Mouse (Mus musculus) MEL-GATA-1-ER (cell line): ENCODE measurements around the gene Usp7.
"Not testable (repeated sequence)": the region's sequence is repeated elsewhere in the genome, so short reads cannot be mapped to it uniquely, and the experiment has no call there.

Experiments
- DNase-seq: peaks from one replicate; pipeline ENCODE4 v3.0.0-alpha.2; 2012; ENCODE audit warnings: low read depth; ENCODE audit errors: extremely low read depth

The Usp7 gene

GRCm38 (mm10) chr16:8752334-8752733 lies 39.8 kb downstream of the Usp7 start:
- DNase-seq: peak; percentile 68

GRCm38 (mm10) chr16:8751555-8752235 lies 40.4 kb downstream of the Usp7 start:
- no peak for DNase-seq

- no peak for DNase-seq
These were observed 43.2 kb downstream of the Usp7 start for GRCm38 (mm10) chr16:8748904-8749303.

- no peak for DNase-seq
These were observed 43.8 kb downstream of the Usp7 start for GRCm38 (mm10) chr16:8748175-8748846.

GRCm38 (mm10) chr16:8747772-8748171 lies 44.3 kb downstream of the Usp7 start:
- DNase-seq: peak; percentile 70

GRCm38 (mm10) chr16:8746509-8746908 lies 45.6 kb downstream of the Usp7 start:
- DNase-seq: no peak

- no peak for DNase-seq
These were observed 46.4 kb downstream of the Usp7 start for GRCm38 (mm10) chr16:8745751-8746150.

GRCm38 (mm10) chr16:8743989-8744388 lies 48.1 kb downstream of the Usp7 start:
- no peak for DNase-seq

GRCm38 (mm10) chr16:8741697-8742096 lies 50.4 kb downstream of the Usp7 start:
- DNase-seq: no peak

GRCm38 (mm10) chr16:8741110-8741509 lies 51.0 kb downstream of the Usp7 start:
- no peak for DNase-seq

GRCm38 (mm10) chr16:8738542-8739514 lies 53.3 kb downstream of the Usp7 start:
- no peak for DNase-seq

- no peak for DNase-seq
These were observed 54.2 kb downstream of the Usp7 start for GRCm38 (mm10) chr16:8737666-8738541.

- no peak for DNase-seq
These were observed 54.8 kb downstream of the Usp7 start for GRCm38 (mm10) chr16:8737341-8737665.

- no peak for DNase-seq
These were observed 55.4 kb downstream of the Usp7 start for GRCm38 (mm10) chr16:8736757-8737156.

GRCm38 (mm10) chr16:8736032-8736431 lies 56.1 kb downstream of the Usp7 start:
- DNase-seq: no peak

GRCm38 (mm10) chr16:8734693-8735092 lies 57.4 kb downstream of the Usp7 start:
- no peak for DNase-seq

- DNase-seq: no peak
These were observed 58.5 kb downstream of the Usp7 start for GRCm38 (mm10) chr16:8733624-8734023.

- DNase-seq: not testable (repeated sequence)
These were observed 59.7 kb downstream of the Usp7 start for GRCm38 (mm10) chr16:8732450-8732849.

GRCm38 (mm10) chr16:8731630-8732029 lies 60.5 kb downstream of the Usp7 start:
- no peak for DNase-seq

GRCm38 (mm10) chr16:8728111-8728748 lies 63.9 kb downstream of the Usp7 start:
- no peak for DNase-seq

GRCm38 (mm10) chr16:8725807-8726206 lies 66.3 kb downstream of the Usp7 start:
- no peak for DNase-seq
